Mouse (Mus musculus) ES-CJ7 (cell line): Measurements from ENCODE around the gene Parp9.
"Not testable (repeated sequence)": the region's sequence is repeated elsewhere in the genome, so short reads cannot be mapped to it uniquely, and the experiment has no call there.

Source experiments
- DNase-seq: peaks from one replicate; pipeline ENCODE4 v3.0.0; 2011; ENCODE audit warnings: low read depth, low spot score

Parp9 gene

DNA sequence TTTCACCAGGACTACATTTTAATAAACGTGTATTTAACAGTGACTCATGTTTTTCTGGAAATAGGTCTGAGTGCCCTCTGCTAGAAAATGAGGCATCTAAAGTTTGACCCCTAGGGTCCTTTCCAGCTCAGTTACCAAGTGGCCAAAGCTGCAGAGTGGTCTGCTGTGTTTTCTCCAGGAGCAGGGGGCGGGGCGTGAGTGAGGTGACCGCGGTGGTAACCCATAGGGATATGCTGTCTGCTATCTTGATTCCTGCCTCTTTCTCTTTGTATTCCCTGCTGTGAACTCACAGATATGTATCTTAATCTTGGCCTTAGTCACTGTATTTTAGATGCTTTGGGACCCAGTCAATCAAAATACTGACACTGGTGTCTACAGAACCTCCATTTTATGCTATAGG lies 13.9 kb upstream of the Parp9 start:
- DNase-seq = no peak

DNA sequence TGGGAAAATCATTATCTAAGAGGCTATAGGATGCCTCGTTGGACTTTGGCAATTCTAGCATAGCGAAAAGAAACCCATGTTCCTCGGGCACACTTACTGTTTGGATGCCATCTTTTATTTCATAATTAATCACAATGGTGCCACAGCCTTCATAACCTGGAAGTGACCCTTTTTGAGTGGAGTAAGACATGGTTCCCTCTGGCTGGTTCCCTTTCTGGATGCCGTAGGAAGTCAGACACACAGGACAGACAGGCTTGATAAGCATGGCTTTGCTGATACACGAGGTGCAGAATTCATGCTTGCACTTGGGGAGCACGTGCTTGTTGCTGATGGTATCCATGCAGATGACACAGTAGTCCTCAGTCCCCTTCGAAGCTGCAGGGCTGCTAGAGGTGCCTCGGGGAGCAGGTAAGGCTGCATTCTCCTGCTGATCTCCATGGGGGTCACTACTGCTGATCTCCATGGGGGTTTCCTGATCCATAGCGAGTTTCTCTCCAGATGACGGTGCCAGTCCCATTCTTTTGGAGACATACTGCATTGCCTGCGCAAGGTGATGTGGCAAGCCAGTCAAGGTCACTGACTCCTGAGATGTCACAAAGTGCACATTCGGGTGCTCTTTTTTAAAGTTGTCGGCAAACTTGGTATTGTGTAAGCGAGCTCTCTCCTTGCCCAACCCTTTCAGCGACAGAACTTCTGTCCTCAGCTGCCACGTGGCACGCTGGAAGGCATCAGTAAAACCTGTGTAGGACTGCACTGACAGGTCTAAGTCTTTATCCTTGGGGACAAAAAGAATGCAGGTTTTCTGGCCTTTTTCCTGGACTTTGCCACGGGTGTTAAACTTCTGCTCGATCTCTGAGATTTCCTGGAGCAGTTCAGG lies 5.9 kb upstream of the Parp9 start:
- no peak for DNase-seq

DNA sequence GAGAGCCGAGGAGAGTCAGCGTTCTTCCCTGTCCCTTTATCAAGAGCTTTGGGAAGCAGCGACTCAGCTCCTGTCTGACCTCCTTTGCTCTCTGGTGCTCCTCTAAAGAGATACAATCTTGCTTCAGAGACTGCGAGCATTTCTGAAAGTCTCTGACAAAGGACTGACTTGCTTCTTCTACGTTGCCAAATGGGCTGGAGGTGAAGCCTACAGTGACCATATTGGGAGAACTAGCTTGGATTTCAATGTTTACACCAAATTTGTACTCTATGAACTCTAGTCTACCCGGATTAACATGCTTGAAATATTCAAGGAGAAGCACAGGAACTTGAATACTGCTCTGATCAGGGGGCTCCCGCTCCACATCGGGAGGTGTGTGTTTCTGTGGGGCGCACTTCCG lies 5.1 kb upstream of the Parp9 start:
- no peak for DNase-seq

DNA sequence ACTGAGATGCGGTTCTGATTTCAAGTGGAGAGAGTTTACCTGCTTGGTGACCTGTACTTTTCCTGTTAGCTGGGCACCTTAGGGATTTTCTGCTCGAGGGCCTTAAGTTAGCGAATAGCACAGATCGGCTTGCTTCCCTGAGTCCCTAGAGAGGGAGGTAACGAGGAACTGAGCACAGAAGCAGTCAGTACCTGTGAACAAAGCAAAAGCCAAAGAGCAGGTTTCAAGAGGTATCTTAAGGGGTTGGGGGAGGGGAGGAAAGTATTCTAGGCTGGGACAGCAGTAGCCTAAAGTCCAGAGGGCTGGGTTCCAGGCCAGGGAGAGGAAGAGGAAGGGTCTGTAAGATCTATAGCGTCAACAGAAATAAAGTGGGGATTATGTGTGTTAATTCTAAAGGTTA lies 991 bp downstream of the Parp9 start:
- DNase-seq = peak; percentile 33

DNA sequence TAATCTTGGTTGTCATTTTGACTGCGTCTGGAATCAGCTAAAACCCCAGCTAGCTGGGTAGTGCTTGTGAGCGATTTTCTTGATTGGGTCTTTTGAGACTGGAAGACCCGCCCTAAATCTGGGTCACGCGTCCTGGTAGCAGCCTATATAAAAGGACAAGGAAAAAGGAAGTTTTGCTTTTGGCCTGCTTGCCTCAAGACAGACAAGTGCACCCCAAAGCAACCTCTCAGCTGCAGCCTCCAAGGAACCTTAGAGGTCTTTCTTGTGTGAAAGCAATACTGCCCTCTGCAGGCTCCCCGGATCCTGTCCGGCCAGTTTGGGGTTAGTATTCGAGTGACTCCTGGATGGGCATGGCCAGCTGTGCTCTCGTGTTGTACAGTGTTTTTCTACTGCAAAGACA lies 1.4 kb downstream of the Parp9 start:
- DNase-seq = peak; percentile 80

DNA sequence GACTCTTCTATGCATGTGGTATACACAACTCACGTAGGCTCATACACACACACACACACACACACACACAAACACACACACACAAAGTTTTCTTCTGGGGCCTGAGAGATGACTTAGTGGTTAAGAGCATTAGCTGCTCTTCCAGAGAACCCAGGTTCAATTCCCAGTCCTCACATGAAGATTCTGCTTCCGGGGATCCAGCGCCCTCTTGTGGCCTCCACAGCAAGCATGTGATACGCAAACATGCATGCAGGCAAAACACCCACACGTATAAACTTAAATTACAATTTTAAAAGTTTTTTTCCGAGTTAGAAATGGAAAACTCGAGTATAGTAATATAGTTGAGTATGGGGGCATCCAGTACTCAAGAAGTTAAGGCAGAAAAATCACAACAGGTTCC lies 3.1 kb downstream of the Parp9 start:
- peak; percentile 59 for DNase-seq

DNA sequence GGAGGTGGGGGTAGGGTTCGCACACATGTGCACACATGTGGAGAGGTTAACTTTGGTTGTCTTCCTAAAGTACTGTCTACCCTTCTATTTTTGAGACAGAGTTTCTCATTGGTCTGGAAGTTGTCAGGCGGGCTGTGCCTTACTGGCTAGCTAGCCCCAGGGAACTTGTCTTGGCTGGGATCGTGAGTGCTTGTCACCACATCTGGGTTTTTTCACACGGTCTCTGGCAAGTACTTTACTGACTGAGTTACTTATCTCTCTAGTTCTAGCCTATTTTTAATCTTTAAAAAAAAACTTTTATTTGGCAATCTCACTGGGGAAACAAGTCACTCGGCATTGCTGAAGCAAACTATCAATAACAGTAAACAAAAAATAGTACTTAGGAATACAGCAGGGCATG lies 11.0 kb downstream of the Parp9 start:
- DNase-seq = no peak

DNA sequence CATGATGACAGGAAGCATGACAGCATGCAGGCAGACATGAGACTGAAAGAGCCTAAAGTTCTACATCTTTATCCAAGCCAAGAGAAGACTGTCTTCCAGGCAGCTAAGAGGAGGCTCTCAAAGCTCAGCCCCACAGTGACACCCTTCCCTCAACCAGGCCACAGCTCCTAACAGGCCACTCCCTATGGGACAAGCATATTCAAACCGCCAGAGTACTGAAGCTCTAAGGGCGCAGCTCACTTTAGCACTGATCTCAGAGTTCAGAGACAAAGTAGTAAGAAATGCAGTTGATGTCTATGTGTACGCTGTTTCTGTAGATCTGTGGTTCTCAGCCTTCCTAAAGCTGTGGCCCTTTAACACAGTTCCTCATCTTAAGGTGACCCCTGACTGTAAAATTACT lies 12.9 kb downstream of the Parp9 start:
- peak; percentile 38 for DNase-seq

DNA sequence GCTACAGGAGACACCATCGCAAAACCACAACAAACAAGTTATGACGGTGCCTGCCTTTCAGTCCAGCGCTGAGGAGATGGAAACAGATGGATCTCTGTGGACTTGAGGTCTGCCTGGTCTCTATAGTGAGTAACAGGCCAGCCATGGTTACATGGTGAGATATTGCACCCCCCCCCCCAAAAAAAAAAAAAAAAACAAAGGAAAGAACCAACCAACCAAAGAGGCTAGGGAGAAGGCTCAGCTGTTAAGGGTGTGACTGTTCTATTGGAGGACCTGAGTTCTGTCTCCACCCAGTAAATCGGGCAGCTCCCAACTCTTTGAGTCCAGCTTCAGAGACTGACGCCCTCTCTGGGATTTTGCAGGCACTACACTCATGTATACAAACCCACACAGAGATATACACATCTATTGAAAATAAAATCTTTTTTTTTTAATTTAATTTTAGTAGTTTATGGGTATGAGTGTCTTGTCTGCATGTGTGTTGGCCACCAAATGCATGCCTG lies 14.4 kb downstream of the Parp9 start:
- no peak for DNase-seq

DNA sequence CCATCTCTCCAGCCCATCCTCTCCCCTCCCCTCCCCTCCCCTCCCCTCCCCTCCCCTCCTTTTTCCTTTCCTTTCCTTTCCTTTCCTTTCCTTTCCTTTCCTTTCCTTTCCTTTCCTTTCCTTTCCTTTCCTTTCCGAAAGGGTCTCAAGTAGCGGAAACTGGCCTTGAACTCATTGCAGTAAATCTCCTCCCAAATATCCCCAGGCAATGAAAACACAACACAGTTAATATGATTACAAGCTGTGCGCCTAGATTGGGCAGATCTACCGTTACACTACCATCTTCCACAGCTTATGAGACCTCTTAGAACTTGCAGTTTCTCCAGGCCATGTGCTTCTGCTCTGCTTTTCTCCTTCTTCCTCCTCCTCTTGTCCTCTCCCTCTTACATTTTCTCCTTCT lies 27.7 kb downstream of the Parp9 start:
- peak; percentile 58 for DNase-seq

DNA sequence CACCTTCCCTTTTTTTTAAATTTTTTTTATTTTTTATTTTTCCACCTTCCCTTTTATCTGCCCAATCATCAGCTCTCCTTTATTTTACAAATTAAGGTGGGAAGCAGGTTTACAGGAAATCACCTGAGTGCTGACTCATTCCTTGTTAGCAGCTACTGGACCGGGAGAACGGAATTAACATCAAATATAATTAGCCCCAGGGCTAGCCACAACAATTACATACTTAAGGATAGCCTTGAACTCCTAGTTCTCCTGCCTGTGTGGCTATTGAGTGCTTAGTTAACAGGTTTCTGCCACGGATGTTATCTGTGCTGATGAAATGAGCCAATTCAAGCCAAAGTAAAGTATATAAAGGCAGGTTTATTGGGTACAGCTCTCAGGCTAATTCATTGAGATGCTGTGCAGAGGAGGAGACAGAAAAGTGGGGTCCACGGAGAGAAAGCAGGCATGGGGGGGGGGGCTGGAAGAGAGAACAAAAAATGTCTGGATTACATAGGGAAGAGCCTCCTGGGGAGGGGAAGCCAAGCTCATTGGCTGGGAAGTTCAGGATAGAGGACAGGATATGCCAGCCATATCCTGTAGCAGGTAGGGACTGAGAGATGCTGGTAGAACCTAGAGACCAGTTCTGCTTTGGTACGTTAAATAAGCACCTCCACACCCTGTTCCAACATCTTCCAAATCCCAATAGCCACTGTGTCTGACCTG lies 28.3 kb downstream of the Parp9 start:
- DNase-seq = peak; percentile 85

DNA sequence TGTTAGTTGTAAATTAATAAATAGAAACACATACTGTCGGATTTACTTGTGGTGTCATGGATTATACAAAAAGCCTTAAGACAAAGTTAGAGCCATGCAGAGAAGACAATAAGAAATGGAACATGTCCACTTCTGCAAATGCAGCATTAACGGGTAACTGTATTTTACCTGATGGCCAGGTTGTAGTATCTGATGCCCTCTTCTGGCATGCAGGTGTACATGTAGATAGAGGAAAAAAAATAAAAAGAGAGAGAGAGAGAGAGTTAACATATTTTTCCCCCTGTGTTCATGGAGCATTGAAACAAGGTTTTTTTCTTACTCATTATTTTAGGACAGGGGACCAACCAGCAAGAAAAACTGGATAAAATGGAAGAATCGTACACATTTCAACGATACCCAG lies 29.0 kb downstream of the Parp9 start:
- DNase-seq = peak; percentile 54

DNA sequence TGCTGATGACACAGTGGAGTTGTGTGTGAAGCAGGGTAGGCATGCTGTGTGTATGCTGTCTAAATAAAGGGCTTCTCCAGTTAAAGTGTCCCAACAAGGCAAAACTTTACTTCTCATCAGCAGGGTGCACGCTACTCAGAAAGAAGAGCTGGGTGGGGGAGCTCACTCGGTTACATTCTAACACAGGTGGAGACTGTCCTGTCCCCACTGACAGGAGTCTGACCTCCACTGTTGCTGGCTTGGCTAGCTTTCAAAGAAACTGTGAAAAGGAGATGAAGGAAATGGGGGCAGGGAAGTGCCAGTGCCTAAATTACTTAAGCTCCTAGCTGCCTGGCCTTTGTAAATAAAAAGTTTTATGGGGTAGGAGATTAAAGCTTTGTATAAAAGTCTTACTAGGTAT lies 29.9 kb downstream of the Parp9 start:
- peak; percentile 25 for DNase-seq

DNA sequence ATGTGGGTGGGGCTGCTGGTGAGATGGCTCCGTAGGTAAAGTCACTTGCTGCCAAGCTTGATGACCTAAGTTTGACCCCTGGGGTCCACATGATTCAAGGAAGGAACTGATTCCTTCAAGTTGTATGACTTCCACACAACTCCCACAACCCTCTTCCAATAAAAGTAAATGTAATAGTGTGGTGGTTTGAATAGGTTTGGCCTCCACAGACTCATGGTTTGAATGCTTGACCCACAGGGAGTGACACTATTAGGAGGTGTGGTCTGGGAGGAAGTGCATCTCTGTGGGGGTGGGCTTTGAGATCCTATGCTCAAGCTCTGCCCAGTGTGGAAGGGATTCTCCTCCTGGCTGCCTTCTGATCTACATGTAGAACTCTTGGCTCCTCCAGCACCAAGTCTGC lies 35.8 kb downstream of the Parp9 start:
- DNase-seq = peak; percentile 69

DNA sequence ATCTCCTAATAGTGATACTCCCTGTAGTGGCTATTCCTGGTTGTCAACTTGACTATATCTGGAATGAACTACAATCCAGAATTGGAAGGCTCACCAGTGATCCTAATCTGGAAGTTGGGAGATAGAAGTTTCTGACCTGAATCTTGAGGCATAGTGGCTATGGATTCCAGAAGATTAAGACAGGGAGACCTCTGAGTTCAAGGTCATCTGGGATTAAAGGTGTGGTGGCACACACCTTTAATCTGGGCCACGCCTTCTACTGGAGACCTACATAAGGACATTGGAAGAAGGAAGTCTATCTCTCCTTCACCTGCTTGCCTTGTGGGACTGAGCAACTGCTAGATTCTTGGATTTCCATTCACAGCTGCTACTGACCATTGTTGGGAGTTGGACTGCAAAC lies 40.2 kb downstream of the Parp9 start, which contains the start of gene Kpna1:
Kpna1 (plus strand) TSS at position 301 of the 400 bp plus-strand sequence.
- DNase-seq = not testable (repeated sequence)

DNA sequence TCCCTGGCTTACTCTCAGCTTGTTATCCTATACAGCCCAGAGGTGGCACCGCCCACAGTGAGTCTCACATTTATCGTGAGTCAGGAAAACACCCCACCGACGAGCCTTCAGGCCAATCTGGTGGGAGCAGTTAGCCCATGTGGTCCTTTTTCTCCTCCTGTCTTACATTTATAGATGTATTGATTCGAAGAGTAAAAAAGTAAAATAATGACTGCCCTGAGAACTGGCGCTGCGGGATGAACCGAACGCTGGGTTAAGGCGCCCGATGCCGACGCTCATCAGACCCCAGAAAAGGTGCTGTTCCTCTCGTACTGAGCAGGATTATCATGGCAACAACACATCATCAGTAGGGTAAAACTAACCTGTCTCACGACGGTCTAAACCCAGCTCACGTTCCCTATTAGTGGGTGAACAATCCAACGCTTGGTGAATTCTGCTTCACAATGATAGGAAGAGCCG lies 43.1 kb downstream of the Parp9 start:
- peak; percentile 100 for DNase-seq

DNA sequence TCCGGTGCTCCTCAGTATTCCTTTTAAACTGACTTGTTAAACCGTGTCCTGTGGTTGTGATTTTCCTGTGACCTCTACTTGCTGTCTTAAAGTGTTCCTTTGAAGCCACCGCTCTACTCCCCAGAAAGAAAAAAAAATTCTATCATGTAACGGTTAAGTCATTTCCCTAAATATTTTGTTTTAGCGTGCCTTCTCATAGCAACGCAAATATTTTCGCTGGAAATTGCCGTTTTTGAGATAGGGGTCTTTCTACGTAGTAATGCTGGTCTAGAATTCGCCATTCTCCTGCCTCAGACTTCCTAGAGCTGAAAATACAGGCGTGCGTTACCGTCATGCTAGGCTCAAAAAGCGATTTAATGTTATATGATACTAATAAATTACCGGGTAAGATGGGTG lies 44.2 kb downstream of the Parp9 start:
- DNase-seq = no peak

DNA sequence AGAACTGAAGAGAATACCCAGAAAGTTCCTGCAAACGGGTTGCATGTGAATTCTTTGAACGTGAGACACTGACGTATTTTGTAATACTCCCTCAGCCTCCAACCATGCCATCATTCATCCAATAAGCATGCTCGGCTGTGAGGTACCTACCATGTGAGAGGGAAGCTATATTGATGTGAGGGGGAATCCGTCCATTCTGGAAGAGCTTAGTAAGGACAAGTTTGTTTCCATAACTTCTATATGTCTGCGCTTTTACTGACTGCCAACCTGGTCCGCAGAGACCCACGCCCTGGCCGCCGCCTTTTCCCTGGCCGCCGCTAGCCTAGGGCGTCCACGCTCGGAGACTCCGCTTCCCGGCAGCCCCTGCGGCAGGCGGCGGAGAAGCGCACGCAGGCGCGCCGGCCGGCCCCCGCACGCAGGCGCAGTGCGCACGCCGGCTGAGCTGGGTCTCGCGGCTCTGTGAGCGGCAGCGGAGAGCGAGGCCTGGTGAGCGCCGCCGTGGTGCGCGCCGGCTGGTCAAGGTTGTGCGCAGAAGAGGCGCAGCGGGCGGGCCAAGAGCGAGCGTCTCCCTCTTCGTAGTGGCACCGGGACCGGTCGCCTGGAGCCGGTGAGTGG lies 44.7 kb downstream of the Parp9 start:
- peak; percentile 89 for DNase-seq

DNA sequence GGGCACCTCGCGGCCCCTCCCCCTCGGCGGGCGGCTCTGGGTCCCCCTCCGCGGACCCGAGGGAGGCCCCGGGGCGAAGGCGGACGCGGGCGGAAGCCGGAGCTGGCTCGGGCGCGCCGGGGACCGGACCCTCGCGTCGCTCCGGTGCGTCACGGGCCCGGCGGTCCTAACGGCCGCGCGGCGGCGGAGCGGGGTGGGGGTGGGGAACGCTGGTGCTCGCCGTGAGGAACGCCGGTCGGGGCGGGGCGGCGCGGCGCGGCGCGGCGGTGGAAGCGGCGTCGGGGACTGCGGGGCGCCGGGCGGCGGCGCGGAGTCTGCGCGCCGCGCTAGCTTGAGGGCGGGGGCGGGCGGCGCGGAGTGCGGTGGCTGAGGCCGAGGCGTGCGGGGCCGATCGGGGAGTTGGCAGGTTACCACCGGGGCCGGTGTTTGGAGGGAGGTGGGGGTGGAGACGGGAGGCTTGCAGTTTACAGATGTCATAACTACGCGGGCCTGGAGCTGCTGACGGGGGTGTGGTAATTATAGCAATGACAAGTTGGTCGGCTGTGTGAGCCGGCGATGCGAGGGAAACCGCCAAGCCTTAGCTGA lies 45.3 kb downstream of the Parp9 start:
- peak; percentile 45 for DNase-seq

DNA sequence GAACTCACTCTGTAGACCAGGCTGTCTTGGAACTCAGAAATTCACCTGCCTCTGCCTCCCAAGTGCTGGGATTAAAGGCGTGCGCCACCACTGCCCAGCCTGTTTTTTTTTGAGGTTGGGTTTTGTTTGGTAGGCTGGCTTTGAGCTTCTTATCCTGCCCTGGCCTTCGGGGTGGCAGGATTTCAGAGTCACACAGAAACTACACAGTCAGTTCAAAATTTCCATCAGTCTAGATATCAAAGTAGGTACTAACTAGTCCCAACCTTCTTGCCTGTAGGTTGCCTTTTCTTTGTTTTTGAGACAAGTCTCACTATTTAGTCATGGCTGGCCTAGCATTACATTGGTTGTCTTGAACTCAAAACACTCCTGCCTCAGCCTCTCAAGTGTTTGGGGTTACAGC lies 46.2 kb downstream of the Parp9 start:
- no peak for DNase-seq

DNA sequence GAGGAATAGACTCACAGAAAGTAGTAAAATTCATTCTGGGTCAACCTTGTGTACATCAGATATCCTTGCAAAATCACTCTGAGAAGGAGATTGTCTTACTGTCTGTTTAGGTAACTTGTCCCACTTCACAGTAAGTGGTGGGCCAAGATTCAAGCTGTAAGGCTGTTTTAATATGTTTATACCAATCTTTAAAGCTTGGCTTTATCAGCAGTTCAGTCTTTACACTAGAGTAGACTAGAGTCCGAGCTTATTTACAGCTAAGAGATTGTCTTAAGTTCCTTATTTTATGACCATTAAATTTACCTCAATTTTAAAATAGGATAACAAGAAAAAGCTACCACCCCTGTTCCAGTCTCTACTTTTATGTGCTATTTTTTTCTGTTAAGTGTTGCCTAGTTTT lies 49.7 kb downstream of the Parp9 start:
- DNase-seq = no peak

DNA sequence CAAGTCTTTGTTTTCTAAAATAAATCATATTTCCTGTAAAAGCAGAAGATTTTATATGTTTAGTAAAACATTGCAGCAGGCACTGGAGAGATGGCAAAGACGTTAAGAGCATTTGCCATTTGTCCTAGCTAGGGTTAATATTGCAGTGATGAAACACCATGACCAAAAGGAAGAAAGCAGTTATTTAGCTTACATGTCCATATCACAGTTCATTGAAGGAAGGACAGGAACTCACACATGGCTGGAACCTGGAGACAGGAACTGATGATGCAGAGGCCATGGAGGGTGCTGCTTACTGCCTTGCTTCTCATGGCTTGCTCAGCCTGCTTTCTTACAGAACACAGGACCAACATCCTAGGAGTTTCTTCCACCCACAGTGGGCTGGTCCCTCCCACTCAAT lies 54.1 kb downstream of the Parp9 start:
- no peak for DNase-seq
